Mouse (Mus musculus): ENCODE results near the gene 4933427I04Rik.

The 4933427I04Rik gene

DNA sequence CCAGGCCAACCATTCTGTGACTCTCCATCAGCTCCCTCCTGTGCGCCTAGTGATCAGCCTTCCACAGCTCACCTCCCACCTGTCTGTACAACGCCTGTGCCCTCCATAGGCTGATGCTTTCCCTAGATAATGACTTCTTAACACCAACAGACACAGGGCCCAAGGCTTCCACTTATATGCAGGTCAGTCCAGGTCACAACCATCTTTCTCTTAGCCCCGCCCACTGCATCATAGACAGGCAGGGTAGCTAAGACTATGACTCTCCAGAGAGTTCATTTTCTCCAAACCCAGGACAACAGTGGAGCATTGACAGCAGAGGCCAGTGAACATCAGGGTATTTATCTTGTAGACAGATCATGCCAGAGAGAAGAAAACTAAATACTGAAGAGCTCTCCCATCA is at the start of gene 4933427I04Rik:
Gene 4933427I04Rik, plus strand, starts transcription at position 301 of the 400 bp plus-strand sequence.
- DNase-seq (ENCODE audit: low spot score): no peak

DNA sequence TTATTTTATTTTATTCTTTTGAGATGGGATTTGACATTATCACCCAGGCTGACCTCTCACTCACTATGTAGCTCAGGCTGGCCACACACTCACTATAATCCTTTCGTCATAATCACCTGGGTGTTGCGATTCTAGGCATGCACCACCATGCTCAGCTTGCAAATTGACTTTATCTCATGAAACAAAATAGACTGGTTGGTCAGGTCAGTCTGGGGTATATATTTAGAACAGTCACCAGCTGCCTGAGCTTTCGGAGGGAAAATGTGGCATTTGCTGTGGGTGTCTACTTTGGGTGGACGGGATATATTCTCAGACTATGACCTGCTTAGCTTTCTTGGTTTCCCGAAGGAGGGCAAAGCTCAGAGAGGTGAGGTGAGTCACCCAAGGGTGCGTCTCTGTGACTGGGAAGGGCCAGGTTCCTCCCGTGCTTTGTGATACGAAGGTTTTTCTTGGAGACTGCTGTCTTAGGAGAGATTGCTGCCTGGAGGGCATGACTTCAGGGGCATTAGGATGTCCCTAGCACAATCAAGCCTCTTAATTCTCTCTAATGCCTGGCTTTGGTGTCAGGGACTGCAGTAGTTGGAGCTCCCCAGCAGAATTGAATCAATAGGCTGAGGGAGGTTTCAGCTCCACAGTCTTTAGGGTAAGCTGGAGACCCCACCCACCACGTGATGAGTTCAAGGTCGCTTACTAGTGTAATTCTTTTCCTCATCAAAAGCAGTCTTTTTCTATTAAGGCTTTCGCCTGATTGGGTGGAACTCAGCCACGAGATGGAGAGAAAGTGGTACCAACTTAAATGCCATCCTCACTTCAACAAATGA is 48.8 kb upstream of the 4933427I04Rik start:
- peak; percentile 51 for DNase-seq (ENCODE audit: low spot score)

DNA sequence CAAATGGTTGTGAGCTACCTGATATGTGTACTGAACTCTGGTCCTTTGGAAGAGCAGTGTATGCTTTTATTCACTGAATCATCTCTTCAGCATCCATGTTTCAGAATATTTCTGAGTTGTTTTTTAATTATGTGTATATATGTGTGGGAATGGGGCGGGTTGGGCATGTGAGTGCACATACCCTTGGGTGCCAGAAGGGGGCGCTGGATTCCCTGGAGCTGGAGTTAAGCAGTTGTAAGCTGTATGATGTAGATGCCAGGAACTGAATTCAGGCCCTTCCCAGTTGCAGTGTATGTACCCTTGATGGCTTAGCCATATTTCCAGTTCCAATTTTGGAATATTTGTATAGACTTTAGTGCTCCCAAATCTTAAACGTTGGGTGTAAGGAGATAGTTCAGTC is 47.0 kb upstream of the 4933427I04Rik start:
- no peak for DNase-seq (ENCODE audit: low spot score)

DNA sequence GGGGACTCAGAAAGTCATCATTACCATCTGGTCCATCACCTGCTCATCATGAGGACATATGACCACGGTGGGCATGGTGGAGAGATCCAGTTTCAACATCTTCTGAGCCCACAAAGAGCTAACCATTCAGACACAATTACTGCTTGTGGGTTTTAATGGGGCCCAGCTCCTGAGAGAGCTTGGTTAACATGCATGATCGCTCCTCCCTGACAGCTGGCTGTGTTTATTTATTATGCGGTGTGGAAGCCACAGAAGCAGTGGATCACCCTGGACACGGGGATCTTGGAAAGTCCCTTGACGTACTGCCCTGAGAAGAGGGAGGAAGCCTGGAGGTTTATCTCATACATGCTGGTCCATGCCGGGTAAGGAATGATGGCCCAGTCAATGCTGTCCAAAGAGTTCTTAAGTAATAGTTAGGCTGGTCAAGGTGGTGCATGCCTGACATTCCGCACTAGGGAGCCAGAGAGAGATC is 45.4 kb upstream of the 4933427I04Rik start:
- DNase-seq (ENCODE audit: low spot score): no peak

DNA sequence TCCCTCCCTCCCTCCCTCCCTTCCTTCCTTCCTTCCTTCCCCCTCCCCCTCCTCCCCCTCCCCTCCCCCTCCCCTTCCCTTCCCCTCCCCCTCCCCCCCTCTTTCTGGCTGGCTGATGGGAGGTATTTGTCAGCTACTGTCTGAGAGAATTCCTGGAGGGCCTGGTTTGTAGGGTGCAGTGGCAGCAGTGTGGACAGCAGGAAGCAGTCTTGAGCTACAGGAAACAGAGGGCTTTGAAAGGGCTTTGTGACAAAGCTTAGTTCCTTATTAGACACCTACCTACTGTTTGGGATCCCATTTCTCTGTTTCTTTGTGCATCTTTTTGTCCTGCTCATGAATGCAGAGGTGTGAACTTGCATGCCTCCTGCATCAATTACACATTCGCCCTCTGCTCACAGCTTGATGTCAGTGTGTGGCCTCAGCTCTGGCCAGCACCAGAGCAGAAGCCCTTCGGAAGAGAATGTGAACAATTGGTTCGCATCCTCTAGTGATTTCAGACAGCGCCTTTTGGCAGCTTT is 40.3 kb upstream of the 4933427I04Rik start:
- no peak for DNase-seq (ENCODE audit: low spot score)

DNA sequence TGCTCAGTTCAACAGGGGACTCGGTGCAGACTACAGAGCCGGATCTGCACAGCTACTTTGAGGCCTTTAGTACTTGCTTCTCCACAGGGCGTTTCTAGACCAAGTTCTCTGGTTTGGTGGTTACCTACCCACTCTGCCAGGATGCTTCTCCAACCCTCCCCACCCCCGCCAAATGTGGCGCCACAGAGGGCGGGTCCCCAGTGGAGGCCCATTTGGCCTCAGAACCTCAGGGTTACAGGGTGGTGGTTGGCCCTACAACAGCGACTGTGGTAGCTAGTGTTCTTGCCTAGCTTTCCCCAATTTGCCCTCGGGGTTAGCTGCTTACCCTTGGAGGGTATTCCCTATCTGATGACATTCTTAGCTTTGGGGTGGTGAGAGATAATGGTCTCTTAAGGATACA is 17.4 kb upstream of the 4933427I04Rik start:
- no peak for DNase-seq (ENCODE audit: low spot score)

DNA sequence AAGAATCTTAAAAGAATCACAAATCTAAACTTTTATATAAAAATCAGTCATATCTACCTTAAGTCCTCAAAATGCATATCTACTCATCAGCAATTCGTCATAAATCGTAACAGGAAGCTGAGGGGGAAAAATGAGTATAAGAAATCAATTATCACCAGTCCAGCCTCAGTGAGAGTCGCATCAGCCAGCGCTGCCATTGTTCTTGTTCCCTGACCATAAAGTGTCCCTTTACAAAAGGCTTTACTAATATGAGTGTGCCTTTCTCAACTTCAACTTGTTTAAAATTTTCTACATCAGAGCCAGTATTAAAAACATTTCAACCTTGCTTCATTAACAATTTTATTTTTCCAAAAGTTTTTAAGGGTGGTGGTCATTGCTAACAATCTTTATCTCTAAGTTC is 2.6 kb upstream of the 4933427I04Rik start:
- DNase-seq (ENCODE audit: low spot score): no peak

DNA sequence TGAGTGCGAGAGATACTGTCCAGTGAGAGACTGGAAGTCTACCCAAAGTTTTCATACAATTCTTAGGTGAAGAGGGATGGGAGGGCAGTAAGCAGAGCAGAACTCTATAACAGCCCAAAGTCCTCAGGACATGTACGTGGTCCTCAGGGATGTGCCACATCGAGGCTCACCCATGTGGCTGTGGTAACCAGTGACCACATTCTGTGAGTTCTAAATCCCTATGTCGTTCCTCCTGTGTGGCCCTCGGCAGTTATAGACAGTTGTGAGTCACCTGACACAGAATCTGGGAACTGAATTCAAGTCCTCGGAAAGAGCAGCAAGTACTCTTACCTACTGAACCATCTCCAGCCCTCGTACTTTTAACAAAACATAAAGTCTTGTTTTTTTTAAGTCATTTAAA is 1.4 kb upstream of the 4933427I04Rik start:
- no peak for DNase-seq (ENCODE audit: low spot score)

DNA sequence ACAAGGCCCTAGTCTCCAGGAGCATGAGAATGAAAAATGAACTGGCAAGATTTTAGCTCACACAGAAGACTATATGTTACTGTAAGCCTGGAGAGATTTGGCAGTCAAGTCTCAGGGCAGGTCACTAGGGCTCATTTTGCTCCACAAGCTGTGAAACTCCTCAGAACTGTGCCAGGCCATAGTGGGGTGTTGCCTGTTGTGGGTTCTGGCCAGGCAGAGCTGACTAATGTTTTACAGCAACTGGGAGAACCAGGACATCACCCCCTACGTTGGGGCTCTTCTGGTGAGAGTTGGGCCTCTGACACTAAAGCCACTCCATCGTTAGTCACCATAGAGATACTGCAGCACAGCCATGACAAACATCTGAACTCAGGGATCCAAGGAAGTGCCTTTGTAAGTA is 324 bp downstream of the 4933427I04Rik start:
- no peak for DNase-seq (ENCODE audit: low spot score)

DNA sequence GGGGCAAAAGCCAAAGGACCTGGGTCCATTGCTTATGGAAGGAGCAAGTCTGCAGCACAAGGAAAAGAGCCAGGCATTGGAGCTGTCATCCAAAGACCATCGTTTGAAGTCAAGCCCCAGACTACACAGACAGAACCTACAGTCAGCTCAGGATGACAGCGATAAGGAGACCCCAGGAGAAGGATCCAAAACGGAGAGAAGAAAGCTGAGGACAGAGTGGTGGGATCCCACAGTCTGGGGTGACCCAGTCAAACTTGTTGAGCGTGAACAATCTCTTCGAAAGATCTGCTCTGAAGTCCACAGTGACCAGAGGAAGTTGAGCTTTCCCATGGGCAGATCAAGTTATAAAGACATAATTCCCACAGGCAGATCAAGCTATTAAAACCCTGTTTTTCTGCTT is 1.1 kb downstream of the 4933427I04Rik start:
- DNase-seq (ENCODE audit: low spot score): no peak

DNA sequence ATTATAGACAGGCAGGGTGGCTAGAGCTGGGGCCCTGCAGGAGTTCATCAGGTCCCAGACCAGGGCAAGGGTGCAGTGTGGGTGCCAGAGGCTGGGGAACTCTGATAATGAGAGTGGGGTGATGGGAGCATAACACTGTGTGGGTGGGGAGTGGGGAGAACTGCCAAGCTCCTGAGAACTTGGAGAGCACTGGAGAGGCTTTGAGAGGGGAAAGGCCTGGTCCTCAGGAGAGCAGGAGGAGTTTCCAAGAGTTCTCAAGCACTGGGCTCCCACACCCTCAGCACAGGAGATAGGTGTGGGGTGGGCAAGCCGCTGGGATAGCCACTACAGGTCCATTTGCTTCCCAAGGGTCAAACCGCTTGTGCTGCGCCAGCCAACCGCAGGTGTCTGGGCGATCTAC is 34.2 kb downstream of the 4933427I04Rik start:
- no peak for DNase-seq (ENCODE audit: low spot score)

DNA sequence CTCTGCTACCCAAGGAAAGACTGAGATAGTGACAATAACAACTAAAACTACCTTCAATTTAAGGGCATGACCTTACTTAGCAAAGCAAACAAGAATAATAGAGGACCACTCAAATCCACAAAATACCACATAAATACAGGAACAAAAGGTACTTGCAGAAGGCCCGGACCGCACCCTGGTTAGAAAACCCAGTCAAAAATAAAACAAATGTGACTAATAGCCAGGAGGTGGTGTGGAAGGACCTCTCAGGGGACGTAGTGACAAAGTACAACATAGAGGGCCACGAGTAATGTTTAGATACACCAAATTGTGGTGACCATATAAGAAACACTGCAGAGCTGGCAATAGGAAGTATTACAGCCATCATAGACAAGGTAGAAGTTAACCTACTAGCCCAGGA is 34.8 kb downstream of the 4933427I04Rik start:
- no peak for DNase-seq (ENCODE audit: low spot score)

DNA sequence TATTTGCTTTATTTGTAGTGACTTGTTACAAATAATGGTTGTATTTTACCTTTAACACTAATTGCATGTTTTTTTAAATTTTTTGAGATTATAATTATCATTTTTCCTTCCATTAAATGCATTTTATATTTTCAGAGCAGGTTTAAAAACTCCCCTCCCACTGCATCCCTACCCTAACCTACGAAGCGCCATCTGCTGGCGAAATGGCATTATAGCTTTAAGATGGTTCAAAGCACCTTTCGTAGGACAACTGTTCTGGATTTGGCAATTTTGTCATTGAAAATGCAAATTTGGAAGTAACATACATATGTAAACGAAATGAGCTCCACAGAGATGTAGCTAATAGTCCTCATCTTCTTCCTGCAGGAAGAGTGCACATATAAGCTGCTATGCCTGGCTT is 39.2 kb downstream of the 4933427I04Rik start:
- DNase-seq (ENCODE audit: low spot score): peak; percentile 53

DNA sequence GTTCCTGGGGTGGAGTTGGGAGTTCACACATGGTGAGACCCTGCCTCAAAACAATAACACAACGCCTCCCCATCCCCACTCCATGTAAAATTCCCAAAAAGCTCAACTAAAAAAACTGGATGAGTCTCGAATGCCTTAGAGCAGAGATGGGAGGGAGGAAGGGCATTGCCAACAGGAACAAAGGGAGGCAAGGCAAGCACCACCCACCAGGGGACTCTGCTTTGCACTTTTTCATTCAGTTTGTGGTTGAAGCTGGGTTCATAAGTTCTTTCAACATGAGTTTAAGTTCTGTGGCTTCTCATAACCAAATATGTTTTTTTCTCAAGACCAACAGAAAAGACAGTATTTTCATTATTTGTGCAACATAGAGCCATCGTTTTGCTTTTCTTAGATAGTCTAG is 44.0 kb downstream of the 4933427I04Rik start:
- DNase-seq (ENCODE audit: low spot score): no peak

DNA sequence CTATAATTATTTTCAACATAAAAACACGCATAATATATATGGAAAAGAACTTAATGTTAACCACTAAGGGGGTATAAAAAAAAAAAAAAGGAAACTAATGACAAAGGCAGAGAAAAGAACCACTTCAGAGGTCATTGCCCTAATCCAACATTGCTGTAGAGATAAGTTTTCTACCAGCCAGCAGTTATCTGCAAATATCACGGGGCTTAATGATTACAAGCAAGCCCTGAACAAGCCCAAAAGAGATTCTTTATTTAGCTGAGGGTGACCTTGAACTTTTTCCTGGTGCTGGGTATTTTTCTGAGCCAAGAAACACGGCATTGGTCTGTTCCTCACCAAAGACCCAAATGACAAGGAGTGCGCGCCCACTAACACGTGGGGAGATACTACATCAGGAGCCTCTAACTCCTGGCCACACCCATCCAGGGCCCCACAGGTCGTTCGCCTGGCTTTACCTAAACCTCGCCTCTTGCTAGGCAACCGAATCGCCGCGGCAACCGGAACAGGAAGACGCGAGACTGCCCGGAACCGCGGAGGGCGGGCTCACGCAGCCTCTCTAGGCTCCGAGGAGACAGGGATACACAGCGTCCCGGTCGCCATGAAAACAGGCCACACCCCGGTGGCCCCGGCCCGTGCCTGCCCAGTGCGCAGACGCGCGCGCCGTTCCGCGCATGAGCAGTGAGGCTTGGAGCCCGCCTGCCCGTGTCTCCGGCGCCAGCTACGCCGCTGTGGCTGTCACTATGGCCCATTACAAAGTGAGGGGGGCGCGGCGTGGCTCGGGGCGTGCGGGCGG is 45.0 kb downstream of the 4933427I04Rik start, which contains the start of gene Mycbp:
Gene Mycbp, plus strand, starts transcription at position 500 of the 793 bp plus-strand sequence.
- DNase-seq (ENCODE audit: low spot score): peak; percentile 99

DNA sequence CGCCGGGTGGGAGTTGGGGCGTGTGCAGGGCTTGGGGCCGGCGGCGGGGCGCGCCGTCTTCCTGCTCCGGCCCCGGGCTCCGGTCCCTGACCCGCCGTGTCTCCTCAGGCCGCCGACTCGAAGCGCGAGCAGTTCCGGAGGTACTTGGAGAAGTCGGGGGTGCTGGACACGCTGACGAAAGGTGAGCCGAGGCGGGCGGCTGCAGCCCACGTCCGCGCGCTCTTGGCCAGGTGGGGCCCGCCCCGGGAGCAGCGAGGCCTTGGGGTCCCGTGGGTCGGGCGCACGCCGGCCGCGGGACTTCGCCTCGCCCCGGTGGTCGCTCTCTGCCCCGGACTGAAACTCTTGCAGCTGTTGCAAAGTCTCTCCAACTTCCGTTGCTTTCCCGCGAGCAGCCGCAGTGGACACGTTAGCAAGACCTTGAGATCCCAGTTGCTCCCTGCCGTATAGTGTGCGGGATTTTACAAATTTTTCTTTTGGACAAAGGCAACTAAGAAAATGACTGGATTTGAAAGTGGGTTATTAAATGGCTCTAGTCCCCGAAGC is 45.7 kb downstream of the 4933427I04Rik start:
- no peak for DNase-seq (ENCODE audit: low spot score)

DNA sequence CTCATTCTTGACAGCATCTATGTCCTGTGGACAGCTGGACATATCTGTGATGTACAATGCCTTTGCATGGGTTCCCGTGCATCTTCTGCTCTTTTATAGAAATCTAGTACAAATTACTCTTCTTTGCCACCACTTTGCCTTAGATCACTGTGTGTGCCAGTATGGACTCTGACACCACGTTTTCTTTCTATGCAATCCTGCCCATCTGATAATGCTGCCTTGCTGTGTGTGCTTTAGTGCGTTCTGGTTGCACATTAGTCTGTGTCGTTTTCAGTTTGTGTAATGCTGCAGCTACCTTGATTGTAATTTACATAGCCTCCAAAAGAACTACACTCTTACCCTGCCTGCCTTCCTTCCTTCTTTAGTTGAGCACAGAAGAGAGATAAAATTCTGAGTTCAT is 52.0 kb downstream of the 4933427I04Rik start:
- no peak for DNase-seq (ENCODE audit: low spot score)

DNA sequence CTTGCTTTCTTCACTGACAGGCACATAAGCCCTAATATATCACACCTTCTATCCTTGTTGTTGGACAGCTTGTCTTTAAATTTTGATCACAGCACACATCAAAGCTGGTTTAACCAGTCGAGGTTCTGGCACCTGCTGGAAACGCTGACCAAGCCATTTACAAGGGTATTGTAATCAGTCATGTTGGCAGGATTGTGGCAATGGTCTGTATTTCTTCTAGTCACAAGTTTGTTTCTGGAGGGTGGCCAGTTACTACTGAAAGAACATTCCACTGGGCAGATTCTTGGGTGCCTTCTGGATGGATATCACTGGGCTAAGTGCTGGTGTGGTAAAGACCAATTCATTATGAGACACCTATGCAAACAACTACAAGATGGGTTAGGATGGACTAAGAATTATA is 53.0 kb downstream of the 4933427I04Rik start:
- no peak for DNase-seq (ENCODE audit: low spot score)

Measured in urinary bladder, postnatal 14 days (tissue).